Mouse (Mus musculus): ENCODE data around the gene Gas6. TPM values are rescaled to one million over a fixed set of nuclear protein-coding genes. Genes with fewer than 3 reads are reported as not detected.

Gene Gas6
- polyA plus RNA-seq, 1 experiment from 2014 or later: 151 TPM

GRCm38 (mm10) chr8:13493011-13493410, 1.3 kb downstream of the Gas6 start:
- H3K27ac ChIP-seq (ENCODE audit: low read length): peak overlapping the region; percentile 77
- no peaks in the 10 kb centered on the region for H3K9me3 ChIP-seq (replicated peaks; ENCODE audit: control insufficient read depth, low read length)
- H3K4me2 ChIP-seq (ENCODE audit: low read depth, low read length): peak overlapping the region; percentile 79
- H3K4me1 ChIP-seq (ENCODE audit: control insufficient read depth, insufficient read depth, low read length): peaks cover 26% of the 10 kb centered on the region
- 35% methylated on average over 11 of the region's 11 CpGs for WGBS
- no peaks in the 10 kb centered on the region for H3K36me3 ChIP-seq (ENCODE audit: control insufficient read depth, insufficient read depth, low read length)
- peak overlapping the region; percentile 87 for H3K9ac ChIP-seq (ENCODE audit: low read length)
- ATAC-seq (ENCODE audit: insufficient read depth, low FRiP score): peak; percentile 19; the same call in 1 of the 2 replicates
- no peaks in the 10 kb centered on the region for H3K27me3 ChIP-seq (ENCODE audit: control insufficient read depth, insufficient read depth, low read length)
- peak overlapping the region; percentile 79 for H3K4me3 ChIP-seq (replicated peaks; ENCODE audit: low read length)

- H3K9ac ChIP-seq (ENCODE audit: low read length): peak overlapping the region; percentile 2; the same call in 1 of the 2 replicates
- peaks cover 26% of the 10 kb centered on the region for H3K4me1 ChIP-seq (ENCODE audit: control insufficient read depth, insufficient read depth, low read length)
- peak overlapping the region; percentile 77 for H3K27ac ChIP-seq (ENCODE audit: low read length)
- no peaks in the 10 kb centered on the region for H3K9me3 ChIP-seq (replicated peaks; ENCODE audit: control insufficient read depth, low read length)
- H3K4me3 ChIP-seq (replicated peaks; ENCODE audit: low read length): peak overlapping the region; percentile 79
- H3K27me3 ChIP-seq (ENCODE audit: control insufficient read depth, insufficient read depth, low read length): no peaks in the 10 kb centered on the region
- peak; percentile 69 for ATAC-seq (ENCODE audit: insufficient read depth, low FRiP score)
- 49% methylated on average over 9 of the region's 9 CpGs for WGBS
- peak overlapping the region; percentile 79 for H3K4me2 ChIP-seq (ENCODE audit: low read depth, low read length)
- no peaks in the 10 kb centered on the region for H3K36me3 ChIP-seq (ENCODE audit: control insufficient read depth, insufficient read depth, low read length)
These were observed 1.9 kb downstream of the Gas6 start for GRCm38 (mm10) chr8:13492198-13492995.

GRCm38 (mm10) chr8:13491491-13492010, 2.7 kb downstream of the Gas6 start:
- Histone ChIP-seq H3K4me2 (ENCODE audit: low read depth, low read length) (peak overlapping the region; percentile 79), H3K4me1 (ENCODE audit: control insufficient read depth, insufficient read depth, low read length) (peaks cover 26% of the 10 kb centered on the region), H3K9me3 (replicated peaks; ENCODE audit: control insufficient read depth, low read length) (no peaks in the 10 kb centered on the region), H3K27ac (ENCODE audit: low read length) (peak overlapping the region; percentile 64), H3K4me3 (replicated peaks; ENCODE audit: low read length) (no peak overlapping the region; the same call in 1 of the 2 replicates), H3K27me3 (ENCODE audit: control insufficient read depth, insufficient read depth, low read length) (no peaks in the 10 kb centered on the region), H3K9ac (ENCODE audit: low read length) (peak overlapping the region; percentile 7; the same call in 1 of the 2 replicates), H3K36me3 (ENCODE audit: control insufficient read depth, insufficient read depth, low read length) (no peaks in the 10 kb centered on the region)
- WGBS: 82% methylated on average over 14 of the region's 14 CpGs
- ATAC-seq (ENCODE audit: insufficient read depth, low FRiP score): no peak

GRCm38 (mm10) chr8:13489986-13490910, 4.0 kb downstream of the Gas6 start:
- H3K9me3 ChIP-seq (replicated peaks; ENCODE audit: control insufficient read depth, low read length): no peaks in the 10 kb centered on the region
- no peak for ATAC-seq (ENCODE audit: insufficient read depth, low FRiP score)
- no peaks in the 10 kb centered on the region for H3K27me3 ChIP-seq (ENCODE audit: control insufficient read depth, insufficient read depth, low read length)
- H3K4me3 ChIP-seq (replicated peaks; ENCODE audit: low read length): 0 out of 2 replicates have a peak overlapping the region, but pooled peaks have one; percentile 0
- H3K27ac ChIP-seq (ENCODE audit: low read length): no peak overlapping the region; the same call in 1 of the 2 replicates
- H3K9ac ChIP-seq (ENCODE audit: low read length): no peak overlapping the region
- 45% methylated on average over 13 of the region's 13 CpGs for WGBS
- H3K4me1 ChIP-seq (ENCODE audit: control insufficient read depth, insufficient read depth, low read length): peaks cover 26% of the 10 kb centered on the region
- no peaks in the 10 kb centered on the region for H3K36me3 ChIP-seq (ENCODE audit: control insufficient read depth, insufficient read depth, low read length)
- 0 out of 2 replicates have a peak overlapping the region, but pooled peaks have one; percentile 8 for H3K4me2 ChIP-seq (ENCODE audit: low read depth, low read length)

- Histone ChIP-seq H3K9ac (ENCODE audit: low read length) (no peak overlapping the region), H3K27ac (ENCODE audit: low read length) (no peak overlapping the region), H3K4me2 (ENCODE audit: low read depth, low read length) (no peak overlapping the region), H3K27me3 (ENCODE audit: control insufficient read depth, insufficient read depth, low read length) (no peaks in the 10 kb centered on the region), H3K9me3 (replicated peaks; ENCODE audit: control insufficient read depth, low read length) (no peaks in the 10 kb centered on the region), H3K4me3 (replicated peaks; ENCODE audit: low read length) (no peak overlapping the region), H3K36me3 (ENCODE audit: control insufficient read depth, insufficient read depth, low read length) (no peaks in the 10 kb centered on the region), H3K4me1 (ENCODE audit: control insufficient read depth, insufficient read depth, low read length) (peaks cover 23% of the 10 kb centered on the region)
- 87% methylated on average over 3 of the region's 3 CpGs for WGBS
- ATAC-seq (ENCODE audit: insufficient read depth, low FRiP score): no peak
These were observed 4.9 kb downstream of the Gas6 start for GRCm38 (mm10) chr8:13489351-13489750.

- no peak overlapping the region for H3K27ac ChIP-seq (ENCODE audit: low read length)
- no peaks in the 10 kb centered on the region for H3K27me3 ChIP-seq (ENCODE audit: control insufficient read depth, insufficient read depth, low read length)
- H3K4me3 ChIP-seq (replicated peaks; ENCODE audit: low read length): no peak overlapping the region
- H3K9me3 ChIP-seq (replicated peaks; ENCODE audit: control insufficient read depth, low read length): no peaks in the 10 kb centered on the region
- no peak overlapping the region for H3K4me2 ChIP-seq (ENCODE audit: low read depth, low read length)
- no peak for ATAC-seq (ENCODE audit: insufficient read depth, low FRiP score)
- H3K4me1 ChIP-seq (ENCODE audit: control insufficient read depth, insufficient read depth, low read length): no peaks in the 10 kb centered on the region
- H3K9ac ChIP-seq (ENCODE audit: low read length): no peak overlapping the region
- H3K36me3 ChIP-seq (ENCODE audit: control insufficient read depth, insufficient read depth, low read length): peaks cover 4% of the 10 kb centered on the region; the same call in 1 of the 2 replicates
- 86% methylated on average over 5 of the region's 5 CpGs for WGBS
These were observed 11.1 kb downstream of the Gas6 start for GRCm38 (mm10) chr8:13483191-13483590.

- Histone ChIP-seq H3K27ac (ENCODE audit: low read length) (no peak overlapping the region), H3K4me1 (ENCODE audit: control insufficient read depth, insufficient read depth, low read length) (no peaks in the 10 kb centered on the region), H3K9me3 (replicated peaks; ENCODE audit: control insufficient read depth, low read length) (no peaks in the 10 kb centered on the region), H3K9ac (ENCODE audit: low read length) (no peak overlapping the region), H3K27me3 (ENCODE audit: control insufficient read depth, insufficient read depth, low read length) (no peaks in the 10 kb centered on the region), H3K4me2 (ENCODE audit: low read depth, low read length) (no peak overlapping the region), H3K4me3 (replicated peaks; ENCODE audit: low read length) (no peak overlapping the region), H3K36me3 (ENCODE audit: control insufficient read depth, insufficient read depth, low read length) (peaks cover 4% of the 10 kb centered on the region; the same call in 1 of the 2 replicates)
- 83% methylated on average over 2 of the region's 2 CpGs for WGBS
- no peak for ATAC-seq (ENCODE audit: insufficient read depth, low FRiP score)
These were observed 12.0 kb downstream of the Gas6 start for GRCm38 (mm10) chr8:13482101-13482801.

GRCm38 (mm10) chr8:13481596-13481995, 12.7 kb downstream of the Gas6 start:
- H3K27ac ChIP-seq (ENCODE audit: low read length): no peak overlapping the region
- peaks cover 4% of the 10 kb centered on the region; the same call in 1 of the 2 replicates for H3K36me3 ChIP-seq (ENCODE audit: control insufficient read depth, insufficient read depth, low read length)
- no peaks in the 10 kb centered on the region for H3K9me3 ChIP-seq (replicated peaks; ENCODE audit: control insufficient read depth, low read length)
- H3K27me3 ChIP-seq (ENCODE audit: control insufficient read depth, insufficient read depth, low read length): no peaks in the 10 kb centered on the region
- no peak overlapping the region for H3K4me3 ChIP-seq (replicated peaks; ENCODE audit: low read length)
- H3K4me2 ChIP-seq (ENCODE audit: low read depth, low read length): no peak overlapping the region
- no peaks in the 10 kb centered on the region for H3K4me1 ChIP-seq (ENCODE audit: control insufficient read depth, insufficient read depth, low read length)
- no peak for ATAC-seq (ENCODE audit: insufficient read depth, low FRiP score)
- no peak overlapping the region for H3K9ac ChIP-seq (ENCODE audit: low read length)
- WGBS: 91% methylated on average over 3 of the region's 3 CpGs

Data from stomach, embryonic 16.5 days (tissue).